Mouse (Mus musculus) limb, embryonic 13.5 days (tissue): ENCODE results near the gene Ttc41. TPM values are rescaled to one million over a fixed set of nuclear protein-coding genes. Genes with fewer than 3 reads are reported as not detected.

Experiments used
- ATAC-seq: fragments of 200-750 bp; cut with Nextera tagmentation; 2 replicates; pipeline ENCODE4 v1.8.0; 2017; ENCODE audit warnings: low read depth, moderate number of reproducible peaks, moderate TSS enrichment; ENCODE audit not compliant: low FRiP score
- H3K27ac ChIP-seq: fragments of 300-500 bp; sonication (generic); 2 replicates; pipeline ENCODE4 v1.5.1; 2015; ENCODE audit warnings: inconsistent platforms, mild to moderate bottlenecking, moderate library complexity
- H3K27me3 ChIP-seq: fragments of 300-500 bp; sonication (generic); 2 replicates; pipeline ENCODE4 v1.6.1; 2015; ENCODE audit warnings: mild to moderate bottlenecking, inconsistent platforms
- H3K36me3 ChIP-seq: fragments of 300-500 bp; sonication (generic); 2 replicates; pipeline ENCODE4 v1.6.1; 2015; ENCODE audit warnings: inconsistent platforms, mild to moderate bottlenecking, moderate library complexity
- H3K4me1 ChIP-seq: fragments of 300-500 bp; sonication (generic); 2 replicates; pipeline ENCODE4 v1.6.1; 2015; ENCODE audit warnings: inconsistent platforms
- H3K4me2 ChIP-seq: fragments of 300-500 bp; sonication (generic); replicated peaks from 2 replicates; pipeline ENCODE4 v1.6.1; 2015; ENCODE audit warnings: inconsistent platforms, mild to moderate bottlenecking, moderate library complexity
- H3K4me3 ChIP-seq: fragments of 300-500 bp; sonication (generic); 2 replicates; pipeline ENCODE4 v1.5.1; 2015; ENCODE audit warnings: moderate library complexity, mild to moderate bottlenecking, inconsistent platforms
- H3K9ac ChIP-seq: fragments of 300-500 bp; sonication (generic); 2 replicates; pipeline ENCODE4 v1.6.1; 2015; ENCODE audit warnings: mild to moderate bottlenecking, inconsistent platforms
- H3K9me3 ChIP-seq: fragments of 300-500 bp; sonication (generic); 2 replicates; pipeline ENCODE4 v1.6.1; 2016; ENCODE audit warnings: inconsistent platforms
- WGBS: fragments of 180-500 bp; shearing (Covaris S2); methylation state at CpG from one replicate; pipeline ENCODE4 v1.1.7; 2015; 5-methylcytosine and 5-hydroxymethylcytosine counted together
- polyA plus RNA-seq: library from polyadenylated mRNA; unstranded; fragments of >200 nt; fragmentation: Nextera tagmentation; extraction: Ambion mirVana; gene quantifications from 2 replicates; pipeline ENCODE4 v1.2.1, GENCODE M21; 2015

The Ttc41 gene
- polyA plus RNA-seq, 1 experiment from 2014 or later: 1.7 TPM

GRCm38 (mm10) chr10:86758211-86758610, 52.6 kb downstream of the Ttc41 start:
- no peak overlapping the region for H3K9ac ChIP-seq
- H3K4me2 ChIP-seq: no peak overlapping the region
- no peak overlapping the region for H3K27ac ChIP-seq
- H3K4me1 ChIP-seq: peaks cover 15% of the 10 kb centered on the region
- no peak for ATAC-seq
- no peaks in the 10 kb centered on the region for H3K27me3 ChIP-seq
- H3K4me3 ChIP-seq: no peak overlapping the region
- no peaks in the 10 kb centered on the region for H3K36me3 ChIP-seq
- no peaks in the 10 kb centered on the region for H3K9me3 ChIP-seq
- WGBS: 93% methylated on average over 6 of the region's 6 CpGs

DNA sequence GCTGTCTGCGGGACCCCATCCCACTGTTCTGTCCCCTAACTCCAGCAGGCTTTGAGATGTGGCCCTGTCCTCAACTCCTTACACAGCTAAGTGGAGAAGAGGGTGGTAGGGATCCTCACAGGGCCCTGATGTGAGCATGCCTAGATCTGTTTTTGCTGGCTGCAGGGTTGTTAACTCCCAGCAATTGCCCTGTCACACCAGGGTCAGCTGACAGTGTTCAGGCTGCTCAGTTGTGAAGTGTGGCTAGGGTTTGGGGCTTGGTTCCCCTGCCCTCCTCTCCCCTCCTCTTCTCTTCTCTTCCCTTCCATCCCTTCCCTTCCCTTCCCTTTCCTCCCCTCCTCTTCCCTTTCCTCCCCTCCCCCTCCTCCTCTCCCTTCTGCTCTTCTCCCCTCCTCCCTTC, 55.6 kb downstream of the Ttc41 start:
- Histone ChIP-seq H3K9ac (no peak overlapping the region; the same call in 1 of the 2 replicates), H3K27ac (no peak overlapping the region), H3K4me1 (peaks cover 15% of the 10 kb centered on the region), H3K9me3 (no peaks in the 10 kb centered on the region), H3K36me3 (no peaks in the 10 kb centered on the region), H3K4me2 (no peak overlapping the region), H3K4me3 (no peak overlapping the region), H3K27me3 (no peaks in the 10 kb centered on the region)
- ATAC-seq: no peak; the same call in 1 of the 2 replicates
- whole genome bisulfite sequencing: 43% methylated on average over 1 of the region's 1 CpGs

DNA sequence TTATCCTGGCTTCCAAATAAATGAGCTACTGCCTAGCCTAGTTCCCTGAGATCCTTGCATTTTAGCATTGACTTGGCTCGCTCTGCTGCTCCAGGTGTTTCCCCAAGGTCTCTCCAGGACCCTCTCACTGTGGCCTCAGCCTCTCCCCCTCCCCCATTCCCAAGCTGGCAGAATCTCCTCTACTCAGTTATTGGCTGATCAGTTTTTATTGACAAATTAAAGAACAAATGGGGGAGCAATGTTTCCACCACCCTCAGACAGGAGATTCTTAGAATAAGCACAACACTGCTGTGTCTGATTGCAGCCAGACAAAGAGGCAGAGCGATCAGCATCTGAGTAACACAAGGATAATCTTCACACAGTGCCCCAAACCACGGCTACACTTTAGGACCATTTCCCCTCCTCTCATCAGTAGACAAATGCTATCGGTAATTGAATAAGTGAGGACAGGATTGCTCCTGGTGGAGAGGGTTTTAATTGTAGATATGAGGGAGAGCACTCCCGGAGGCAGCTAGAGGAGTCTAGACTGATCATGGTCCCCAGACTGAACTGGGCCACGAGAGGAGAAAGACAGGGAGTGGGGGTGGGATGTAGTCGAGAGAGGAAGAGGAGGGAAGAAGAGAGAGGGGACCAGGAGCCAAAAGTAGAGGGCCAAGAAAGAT, 56.2 kb downstream of the Ttc41 start:
- Histone ChIP-seq H3K27me3 (no peaks in the 10 kb centered on the region), H3K9ac (no peak overlapping the region), H3K4me3 (no peak overlapping the region), H3K9me3 (no peaks in the 10 kb centered on the region), H3K4me2 (no peak overlapping the region; the same call in 1 of the 2 replicates), H3K36me3 (no peaks in the 10 kb centered on the region), H3K4me1 (peaks cover 15% of the 10 kb centered on the region), H3K27ac (no peak overlapping the region)
- 28% methylated on average over 7 of the region's 7 CpGs for WGBS
- no peak; the same call in 1 of the 2 replicates for ATAC-seq

DNA sequence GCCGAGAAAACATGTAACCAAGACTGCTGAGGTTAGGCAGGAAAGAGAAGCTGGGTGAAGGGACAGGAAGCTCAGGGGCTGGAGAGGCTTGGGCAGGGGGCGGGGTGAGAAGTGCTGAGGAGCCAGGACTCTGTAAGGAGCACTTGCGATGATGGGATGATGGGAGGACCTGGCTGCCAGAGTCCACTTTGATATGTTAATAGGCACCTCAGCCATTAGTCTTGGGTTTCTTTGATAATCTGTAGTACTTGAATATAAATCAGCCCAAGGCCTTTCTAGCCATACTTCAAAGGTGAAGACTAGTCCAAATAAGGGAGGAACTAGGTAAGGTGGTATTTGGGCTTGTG, 56.7 kb downstream of the Ttc41 start:
- Histone ChIP-seq H3K27me3 (no peaks in the 10 kb centered on the region), H3K27ac (no peak overlapping the region), H3K4me1 (peaks cover 15% of the 10 kb centered on the region), H3K9ac (no peak overlapping the region), H3K36me3 (no peaks in the 10 kb centered on the region), H3K4me2 (no peak overlapping the region), H3K9me3 (no peaks in the 10 kb centered on the region), H3K4me3 (no peak overlapping the region)
- no peak for ATAC-seq
- 44% methylated on average over 3 of the region's 3 CpGs for WGBS

DNA sequence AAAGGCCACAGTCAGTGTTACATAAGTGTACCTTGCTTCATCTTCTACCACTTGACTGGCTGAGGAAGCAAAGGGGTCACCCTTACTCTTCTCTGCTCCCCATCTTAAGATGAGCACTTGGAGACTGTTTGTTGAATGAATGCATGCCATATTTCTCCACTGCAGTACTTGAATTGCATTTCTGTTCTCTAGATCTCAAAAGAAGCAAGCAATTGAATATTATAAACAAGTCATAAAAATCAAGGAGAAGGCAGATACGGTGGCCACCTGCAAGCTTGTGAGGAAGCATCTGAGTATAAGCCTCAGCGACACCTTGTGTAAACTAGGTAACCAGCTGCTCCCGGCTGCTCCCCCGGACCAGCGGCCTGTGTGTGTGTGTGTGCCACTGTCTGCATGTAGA, 58.1 kb downstream of the Ttc41 start, which contains the start of gene Gm49358:
Gene Gm49358 (plus strand): TSS at position 301 of the 400 bp plus-strand sequence.
- H3K36me3 ChIP-seq: no peaks in the 10 kb centered on the region
- ATAC-seq: no peak
- peaks cover 15% of the 10 kb centered on the region for H3K4me1 ChIP-seq
- no peaks in the 10 kb centered on the region for H3K9me3 ChIP-seq
- H3K4me2 ChIP-seq: no peak within 1 kb of the TSS
- no peak within 1 kb of the TSS for H3K27ac ChIP-seq
- no peak within 1 kb of the TSS for H3K9ac ChIP-seq
- H3K27me3 ChIP-seq: no peaks in the 10 kb centered on the region
- 88% methylated on average over 5 of the region's 5 CpGs for WGBS
- no peak within 1 kb of the TSS for H3K4me3 ChIP-seq

- Histone ChIP-seq H3K4me3 (no peak overlapping the region), H3K4me2 (no peak overlapping the region), H3K4me1 (peaks cover 15% of the 10 kb centered on the region), H3K27ac (no peak overlapping the region), H3K9me3 (no peaks in the 10 kb centered on the region), H3K36me3 (no peaks in the 10 kb centered on the region), H3K27me3 (no peaks in the 10 kb centered on the region), H3K9ac (no peak overlapping the region)
- ATAC-seq: no peak
- WGBS: 85% methylated on average over 4 of the region's 4 CpGs
Measured at GRCm38 (mm10) chr10:86765344-86765966, 59.8 kb downstream of the Ttc41 start.

DNA sequence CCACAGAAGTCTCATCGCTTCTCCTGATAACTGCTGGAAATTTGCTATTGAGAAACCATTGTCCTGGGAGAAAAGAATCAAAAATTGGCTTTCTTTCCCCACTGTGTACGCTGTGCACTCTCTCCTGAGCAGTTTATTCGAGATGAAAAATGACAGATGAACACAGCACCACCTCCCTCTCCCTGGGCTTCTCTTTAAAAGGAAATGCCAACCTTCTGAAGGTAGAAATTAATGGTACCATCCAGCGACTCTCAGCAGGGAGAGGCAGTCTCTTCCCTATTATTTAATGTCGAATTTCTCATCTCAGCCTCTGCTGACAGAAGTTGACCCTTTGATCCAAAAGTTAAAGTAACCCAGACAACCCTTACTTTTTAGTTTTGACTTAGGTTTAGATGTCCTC, 63.6 kb downstream of the Ttc41 start:
- Histone ChIP-seq H3K9ac (no peak overlapping the region), H3K27me3 (no peaks in the 10 kb centered on the region), H3K27ac (no peak overlapping the region), H3K36me3 (no peaks in the 10 kb centered on the region), H3K9me3 (no peaks in the 10 kb centered on the region), H3K4me2 (no peak overlapping the region), H3K4me3 (no peak overlapping the region), H3K4me1 (no peaks in the 10 kb centered on the region)
- WGBS: 69% methylated on average over 5 of the region's 5 CpGs
- ATAC-seq: no peak

DNA sequence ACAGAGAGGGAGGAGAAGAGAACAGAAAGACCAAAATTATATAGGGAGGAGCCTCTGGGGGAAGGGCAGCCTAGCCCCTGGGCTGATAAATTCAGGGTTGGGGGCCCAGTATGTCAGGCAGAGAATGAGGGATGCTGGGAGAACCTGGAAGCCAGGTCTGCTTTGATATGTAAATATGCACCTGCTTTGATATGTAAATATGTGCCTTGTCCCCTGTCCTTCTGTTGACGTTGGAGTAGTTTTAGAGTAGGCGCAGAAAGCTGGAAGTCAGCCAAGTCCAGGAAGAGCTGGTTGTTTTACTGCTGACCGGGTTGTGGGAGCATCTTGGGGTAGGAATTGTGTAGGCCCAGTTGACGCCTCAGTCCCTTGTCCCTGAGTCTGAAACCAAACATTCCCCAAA, 64.2 kb downstream of the Ttc41 start:
- H3K27me3 ChIP-seq: no peaks in the 10 kb centered on the region
- no peak overlapping the region for H3K4me3 ChIP-seq
- H3K4me1 ChIP-seq: no peaks in the 10 kb centered on the region
- no peaks in the 10 kb centered on the region for H3K9me3 ChIP-seq
- H3K36me3 ChIP-seq: no peaks in the 10 kb centered on the region
- WGBS: 44% methylated on average over 4 of the region's 4 CpGs
- ATAC-seq: no peak
- no peak overlapping the region for H3K27ac ChIP-seq
- H3K9ac ChIP-seq: no peak overlapping the region
- H3K4me2 ChIP-seq: no peak overlapping the region

DNA sequence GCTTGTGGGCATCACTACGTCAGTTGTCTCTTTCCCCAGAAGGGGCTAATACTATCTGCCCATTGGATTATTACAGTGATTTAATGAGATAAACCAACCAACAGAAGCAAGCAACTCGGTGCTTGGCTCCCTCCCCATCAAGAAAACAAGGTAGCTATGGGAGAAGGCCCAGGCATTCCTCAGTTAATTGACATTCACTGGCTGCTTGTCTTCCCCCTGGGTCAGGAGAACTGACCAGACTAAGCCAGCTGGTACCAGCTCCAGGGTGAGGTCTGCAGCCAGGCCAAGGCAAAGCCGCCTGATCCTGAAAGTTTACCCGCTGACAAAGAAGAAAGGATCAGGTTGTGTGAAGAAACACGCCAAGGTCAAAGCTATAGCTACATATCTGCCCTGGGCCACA, 66.1 kb downstream of the Ttc41 start:
- H3K9me3 ChIP-seq: no peaks in the 10 kb centered on the region
- H3K4me1 ChIP-seq: no peaks in the 10 kb centered on the region
- no peaks in the 10 kb centered on the region for H3K36me3 ChIP-seq
- no peak overlapping the region for H3K4me3 ChIP-seq
- no peaks in the 10 kb centered on the region for H3K27me3 ChIP-seq
- no peak for ATAC-seq
- WGBS: 73% methylated on average over 5 of the region's 5 CpGs
- no peak overlapping the region for H3K9ac ChIP-seq
- H3K27ac ChIP-seq: no peak overlapping the region
- H3K4me2 ChIP-seq: no peak overlapping the region

DNA sequence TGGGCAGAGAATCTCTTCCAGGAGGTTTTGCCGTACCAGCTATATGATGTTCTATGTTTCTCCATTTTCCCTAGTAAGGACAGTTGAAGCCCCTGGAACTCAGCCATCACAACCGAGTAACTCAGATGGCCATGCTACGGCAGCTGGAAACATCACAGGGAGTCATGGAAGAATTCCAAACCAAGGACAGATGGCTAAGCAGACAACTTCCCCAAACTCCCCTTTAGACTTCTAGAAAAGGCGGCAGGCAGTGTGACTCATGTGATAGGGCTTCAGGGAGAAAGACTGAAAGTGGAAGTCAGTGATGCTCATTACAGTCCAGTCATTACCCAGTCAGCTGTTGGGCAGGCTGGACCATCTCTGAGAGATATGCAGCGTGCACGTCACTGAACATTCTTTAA, 66.6 kb downstream of the Ttc41 start:
- WGBS: 59% methylated on average over 6 of the region's 6 CpGs
- H3K9me3 ChIP-seq: no peaks in the 10 kb centered on the region
- H3K36me3 ChIP-seq: no peaks in the 10 kb centered on the region
- H3K4me1 ChIP-seq: no peaks in the 10 kb centered on the region
- H3K27ac ChIP-seq: no peak overlapping the region
- H3K4me3 ChIP-seq: no peak overlapping the region
- no peak overlapping the region for H3K4me2 ChIP-seq
- ATAC-seq: no peak
- no peaks in the 10 kb centered on the region for H3K27me3 ChIP-seq
- H3K9ac ChIP-seq: no peak overlapping the region

GRCm38 (mm10) chr10:86773360-86773759, 67.7 kb downstream of the Ttc41 start:
- WGBS: 14% methylated on average over 4 of the region's 4 CpGs
- H3K4me2 ChIP-seq: no peak overlapping the region

DNA sequence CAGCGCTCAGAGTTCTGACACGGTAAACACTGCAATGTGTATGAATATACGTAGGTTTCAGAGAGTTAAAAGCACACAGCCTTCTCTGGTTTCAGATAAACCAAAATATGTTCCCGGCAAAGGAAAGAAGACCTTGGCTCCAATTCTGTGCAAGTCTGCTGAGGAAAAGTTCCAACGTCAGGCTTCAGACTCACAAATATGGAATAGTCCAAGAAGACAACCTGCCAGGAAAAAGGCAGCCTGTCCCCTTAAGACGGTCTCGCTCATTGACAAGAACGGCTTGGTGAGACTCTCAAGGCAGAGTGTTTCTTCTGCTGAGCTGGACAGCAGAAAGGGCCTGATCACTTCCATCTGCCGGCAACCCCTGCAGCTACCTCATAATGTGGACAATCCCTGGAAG, 70.7 kb downstream of the Ttc41 start:
- WGBS: 58% methylated on average over 9 of the region's 9 CpGs
- H3K4me2 ChIP-seq: 0 out of 2 replicates have a peak overlapping the region, but pooled peaks have one; percentile 1

More at GRCm38 (mm10) chr10:86773360-86773759, 67.7 kb downstream of the Ttc41 start:
- Histone ChIP-seq H3K4me3 (no peak overlapping the region), H3K4me1 (peaks cover 6% of the 10 kb centered on the region; the same call in 1 of the 2 replicates), H3K27ac (no peak overlapping the region; the same call in 1 of the 2 replicates), H3K9ac (no peak overlapping the region), H3K36me3 (no peaks in the 10 kb centered on the region), H3K27me3 (peaks cover 3% of the 10 kb centered on the region; the same call in 1 of the 2 replicates), H3K9me3 (no peaks in the 10 kb centered on the region)
- no peak for ATAC-seq

More for the DNA sequence above, 70.7 kb downstream of the Ttc41 start:
- ATAC-seq: no peak
- H3K9ac ChIP-seq: no peak overlapping the region
- peaks cover 22% of the 10 kb centered on the region; the same call in 1 of the 2 replicates for H3K27me3 ChIP-seq
- peaks cover 19% of the 10 kb centered on the region for H3K4me1 ChIP-seq
- H3K9me3 ChIP-seq: no peaks in the 10 kb centered on the region
- no peak overlapping the region for H3K4me3 ChIP-seq
- no peak overlapping the region for H3K27ac ChIP-seq
- H3K36me3 ChIP-seq: no peaks in the 10 kb centered on the region
